Mouse (Mus musculus) lung, postnatal 0 days (tissue): ENCODE measurements around the gene Hcn2. TPM values are rescaled to one million over a fixed set of nuclear protein-coding genes. Genes with fewer than 3 reads are reported as not detected.

Source experiments
- ATAC-seq: fragments of 200-750 bp; cut with Nextera tagmentation; 2 replicates; pipeline ENCODE4 v1.8.0; 2017; ENCODE audit warnings: moderate library complexity
- DNase-seq: peaks from one replicate; pipeline ENCODE4 v3.0.0-alpha.2; 2016; ENCODE audit warnings: low spot score
- H3K27ac ChIP-seq: fragments of 300-500 bp; sonication (generic); 2 replicates; pipeline ENCODE4 v1.5.1; 2014; ENCODE audit warnings: antibody characterized with exemption, mild to moderate bottlenecking, low read length, mixed read lengths
- H3K27me3 ChIP-seq: fragments of 300-500 bp; sonication (generic); replicated peaks from 2 replicates; pipeline ENCODE4 v1.6.1; 2014; ENCODE audit warnings: low read length, mixed read lengths; ENCODE audit not compliant: insufficient read depth
- H3K36me3 ChIP-seq: fragments of 300-500 bp; sonication (generic); 2 replicates; pipeline ENCODE4 v1.6.1; 2014; ENCODE audit warnings: low read length, mixed read lengths; ENCODE audit not compliant: insufficient read depth
- H3K4me1 ChIP-seq: fragments of 300-500 bp; sonication (generic); 2 replicates; pipeline ENCODE4 v1.6.1; 2014; ENCODE audit warnings: antibody characterized with exemption, low read depth, low read length, mixed read lengths; ENCODE audit not compliant: insufficient read depth
- H3K4me2 ChIP-seq: fragments of 300-500 bp; sonication (generic); replicated peaks from 2 replicates; pipeline ENCODE4 v1.6.1; 2014; ENCODE audit warnings: low read depth, mild to moderate bottlenecking, low read length, moderate library complexity, mixed read lengths
- H3K4me3 ChIP-seq: fragments of 300-500 bp; sonication (generic); 2 replicates; pipeline ENCODE4 v1.5.1; 2014; ENCODE audit warnings: low read depth, low read length
- H3K9ac ChIP-seq: fragments of 300-500 bp; sonication (generic); replicated peaks from 2 replicates; pipeline ENCODE4 v1.6.1; 2014; ENCODE audit warnings: low read depth, mild to moderate bottlenecking
- H3K9me3 ChIP-seq: fragments of 300-500 bp; sonication (generic); 2 replicates; pipeline ENCODE4 v1.6.1; 2016; ENCODE audit warnings: low read length, mixed read lengths
- CTCF ChIP-seq: IDR thresholded peaks from 2 replicates; pipeline ENCODE4 v1.5.1; 2016; ENCODE audit warnings: antibody characterized with exemption, mild to moderate bottlenecking
- EP300 ChIP-seq: IDR thresholded peaks from 2 replicates; pipeline ENCODE4 v1.6.1; 2016; ENCODE audit warnings: antibody characterized with exemption, mild to moderate bottlenecking, control low read depth
- WGBS: fragments of 180-500 bp; shearing (Covaris S2); extraction: QIAGEN DNeasy Blood & Tissue Kit; methylation state at CpG from one replicate; pipeline ENCODE4 v1.1.7; 2014; 5-methylcytosine and 5-hydroxymethylcytosine counted together
- polyA plus RNA-seq: library from polyadenylated mRNA; unstranded; fragments of >200 nt; fragmentation: Nextera tagmentation; extraction: Ambion mirVana; gene quantifications from 2 replicates; pipeline ENCODE4 v1.2.1, GENCODE M21; 2015

The Hcn2 gene
- polyA plus RNA-seq, 1 experiment from 2014 or later = 0.12 TPM

DNA sequence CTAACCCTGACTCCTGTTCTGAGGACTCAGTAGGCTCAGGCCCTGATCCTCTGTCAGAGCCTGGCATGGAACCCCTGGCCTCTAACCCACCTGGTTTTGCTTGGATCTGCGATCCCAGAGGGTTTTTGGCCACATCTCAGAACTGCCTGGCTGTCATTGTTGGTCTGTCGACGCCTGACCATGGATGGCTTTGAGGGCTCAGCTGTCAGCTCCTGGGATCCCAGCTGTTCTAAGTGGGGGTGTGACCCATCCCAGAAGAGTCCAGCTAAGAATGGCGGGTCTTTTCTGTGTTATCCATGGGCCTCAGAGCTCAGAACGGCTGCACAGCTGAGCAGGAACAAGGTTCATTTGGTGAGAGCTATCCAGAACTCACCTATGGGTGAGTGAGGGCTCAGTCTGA lies 4.7 kb downstream of the Hcn2 start:
- H3K27me3 ChIP-seq = peaks cover 31% of the 10 kb centered on the region
- no peak overlapping the region for H3K4me3 ChIP-seq
- no peak for ATAC-seq

GRCm38 (mm10) chr10:79723047-79723446 lies 6.6 kb downstream of the Hcn2 start:
- no peak overlapping the region for H3K4me3 ChIP-seq
- whole genome bisulfite sequencing = 59% methylated on average over 6 of the region's 6 CpGs
- no peak overlapping the region for H3K27ac ChIP-seq
- DNase-seq (no peak), ATAC-seq (no peak)
- H3K4me1 ChIP-seq = no peaks in the 10 kb centered on the region
- H3K36me3 ChIP-seq = no peaks in the 10 kb centered on the region
- H3K4me2 ChIP-seq = no peak overlapping the region
- H3K9me3 ChIP-seq = no peaks in the 10 kb centered on the region
- H3K9ac ChIP-seq = no peak overlapping the region
- TF ChIP-seq CTCF = no peak
- no peak for TF ChIP-seq EP300
- H3K27me3 ChIP-seq = peaks cover 12% of the 10 kb centered on the region

More for the DNA sequence above, 4.7 kb downstream of the Hcn2 start:
- Histone ChIP-seq H3K4me2 (no peak overlapping the region), H3K36me3 (no peaks in the 10 kb centered on the region), H3K9ac (no peak overlapping the region), H3K4me1 (peaks cover 5% of the 10 kb centered on the region; the same call in 1 of the 2 replicates), H3K9me3 (no peaks in the 10 kb centered on the region), H3K27ac (no peak overlapping the region)
- WGBS = 51% methylated on average over 5 of the region's 5 CpGs
- no peak for TF ChIP-seq CTCF
- no peak for DNase-seq

GRCm38 (mm10) chr10:79723692-79724091 lies 7.3 kb downstream of the Hcn2 start:
- TF ChIP-seq CTCF (no peak), EP300 (no peak)
- ATAC-seq (no peak), DNase-seq (no peak)
- Histone ChIP-seq H3K4me1 (no peaks in the 10 kb centered on the region), H3K4me3 (no peak overlapping the region), H3K9ac (no peak overlapping the region), H3K4me2 (no peak overlapping the region), H3K27ac (no peak overlapping the region), H3K27me3 (0 out of 2 replicates have a peak, but pooled peaks cover 6% of the 10 kb centered on the region), H3K36me3 (no peaks in the 10 kb centered on the region), H3K9me3 (no peaks in the 10 kb centered on the region)
- WGBS = 77% methylated on average over 7 of the region's 7 CpGs

GRCm38 (mm10) chr10:79726090-79726489 lies 9.7 kb downstream of the Hcn2 start:
- no peak overlapping the region for H3K27ac ChIP-seq
- ATAC-seq (peak; percentile 52; the same call in 1 of the 2 replicates), DNase-seq (peak; percentile 49)
- no peak overlapping the region for H3K9ac ChIP-seq
- 41% methylated on average over 11 of the region's 11 CpGs for WGBS
- H3K27me3 ChIP-seq = no peaks in the 10 kb centered on the region
- no peak for TF ChIP-seq EP300
- TF ChIP-seq CTCF = peak; percentile 77
- no peak overlapping the region for H3K4me2 ChIP-seq
- H3K4me1 ChIP-seq = no peaks in the 10 kb centered on the region
- no peaks in the 10 kb centered on the region for H3K36me3 ChIP-seq
- no peak overlapping the region for H3K4me3 ChIP-seq
- H3K9me3 ChIP-seq = no peaks in the 10 kb centered on the region

- Histone ChIP-seq H3K9me3 (no peaks in the 10 kb centered on the region), H3K36me3 (no peaks in the 10 kb centered on the region), H3K4me1 (no peaks in the 10 kb centered on the region), H3K27ac (no peak overlapping the region), H3K27me3 (no peaks in the 10 kb centered on the region), H3K4me3 (no peak overlapping the region), H3K4me2 (no peak overlapping the region), H3K9ac (no peak overlapping the region)
- ATAC-seq = no peak
- no peak for DNase-seq
- TF ChIP-seq CTCF (no peak), EP300 (no peak)
- 61% methylated on average over 28 of the region's 28 CpGs for WGBS
Measured at GRCm38 (mm10) chr10:79728323-79729249, 12.2 kb downstream of the Hcn2 start.

GRCm38 (mm10) chr10:79729357-79729965 lies 13.0 kb downstream of the Hcn2 start:
- Histone ChIP-seq H3K27ac (no peak overlapping the region), H3K36me3 (no peaks in the 10 kb centered on the region), H3K9ac (no peak overlapping the region), H3K9me3 (no peaks in the 10 kb centered on the region), H3K27me3 (no peaks in the 10 kb centered on the region), H3K4me2 (no peak overlapping the region), H3K4me1 (no peaks in the 10 kb centered on the region), H3K4me3 (no peak overlapping the region)
- ATAC-seq (no peak), DNase-seq (no peak)
- WGBS = 50% methylated on average over 13 of the region's 13 CpGs
- no peak for TF ChIP-seq CTCF
- TF ChIP-seq EP300 = no peak
